Mouse (Mus musculus): Measurements from ENCODE around the gene Galnt17. TPM values are rescaled to one million over a fixed set of nuclear protein-coding genes. Genes with fewer than 3 reads are reported as not detected.

Galnt17 gene
- polyA plus RNA-seq, 1 experiment from 2014 or later: 0.08 TPM

DNA sequence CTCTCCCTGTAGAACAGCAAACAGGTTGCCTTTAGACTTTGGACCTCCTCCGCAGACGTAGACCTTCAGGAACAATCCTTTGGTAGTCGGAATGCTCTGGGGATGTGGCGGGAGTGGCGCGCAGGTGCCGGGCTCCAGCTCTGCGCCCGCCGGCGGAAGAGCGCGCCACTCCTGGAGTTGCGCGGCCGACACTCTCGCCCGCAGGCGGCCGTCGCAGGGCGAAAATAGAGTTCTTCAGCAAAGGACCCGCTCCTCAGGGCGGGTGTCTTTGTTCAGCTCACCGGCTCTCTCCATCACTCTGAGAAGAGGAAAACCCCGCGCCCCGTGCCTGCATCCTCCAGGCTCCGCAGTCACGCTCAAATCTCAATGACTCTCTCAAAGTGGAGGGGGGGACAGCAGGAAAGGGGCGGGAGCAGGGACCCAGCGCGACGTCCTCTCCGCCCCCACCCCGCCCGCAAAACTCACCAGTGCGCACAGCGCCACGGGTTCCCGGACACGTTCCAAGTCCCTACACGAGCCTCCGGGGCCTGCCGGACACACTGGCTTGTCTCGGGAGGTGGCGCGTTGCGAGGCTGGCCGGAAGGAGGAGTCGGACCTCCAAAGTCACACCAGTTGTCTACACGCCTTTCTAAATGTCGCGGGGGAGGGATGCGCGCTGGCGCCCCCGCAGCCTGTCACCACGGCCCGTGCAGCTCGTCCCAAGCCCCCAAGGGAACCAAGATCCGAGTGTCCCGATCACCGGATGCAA lies 1.2 kb downstream of the Galnt17 start:
- Histone ChIP-seq H3K36me3 (ENCODE audit: insufficient read depth, low read length) (no peaks in the 10 kb centered on the region), H3K9ac (replicated peaks; ENCODE audit: low read depth) (no peak overlapping the region), H3K4me3 (ENCODE audit: low read depth, low read length) (peak overlapping the region; percentile 48), H3K27ac (ENCODE audit: low read length) (no peak overlapping the region), H3K4me1 (ENCODE audit: insufficient read depth, low read depth, low read length) (no peaks in the 10 kb centered on the region), H3K27me3 (replicated peaks; ENCODE audit: insufficient read depth, low read length) (peaks cover 15% of the 10 kb centered on the region), H3K9me3 (ENCODE audit: low read length) (no peaks in the 10 kb centered on the region), H3K4me2 (replicated peaks; ENCODE audit: low read depth, low read length) (peak overlapping the region; percentile 77)
- TF ChIP-seq EP300 (IDR thresholded peaks at IDR 0.05) (no peak), CTCF (IDR thresholded peaks at IDR 0.05) (no peak)
- 1% methylated on average over 61 of the region's 64 CpGs for WGBS
- peak; percentile 12 for DNase-seq (ENCODE audit: low spot score)
- peak; percentile 54 for ATAC-seq

DNA sequence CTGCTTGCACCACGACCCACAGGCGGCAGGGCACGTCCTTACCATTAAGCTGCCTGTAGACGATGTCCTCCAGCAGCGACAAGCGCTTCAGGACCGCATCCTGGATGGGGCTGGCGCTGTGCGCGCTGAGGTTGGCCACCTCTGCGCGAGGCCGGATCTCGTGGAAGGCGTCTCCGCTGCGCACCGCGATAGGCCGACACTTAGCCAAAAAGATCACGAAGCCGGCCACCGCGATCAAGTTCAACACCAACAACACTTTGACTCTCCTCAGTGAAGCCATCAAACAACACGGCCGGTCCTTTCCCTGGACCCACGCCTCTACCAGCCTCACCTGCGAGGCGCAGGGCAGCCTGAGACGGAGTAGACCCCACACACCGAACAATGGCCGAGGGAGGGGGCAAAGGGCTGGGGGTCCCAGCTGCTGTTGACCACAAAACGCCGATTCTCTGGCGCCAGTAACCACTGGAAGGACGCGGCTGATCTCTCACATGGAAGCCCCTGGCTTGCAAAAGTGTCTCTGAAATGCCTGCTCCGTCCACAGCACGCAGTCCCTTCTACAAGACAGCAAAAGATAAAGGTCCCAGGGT lies 1.9 kb downstream of the Galnt17 start:
- H3K4me2 ChIP-seq (replicated peaks; ENCODE audit: low read depth, low read length): peak overlapping the region; percentile 77
- ATAC-seq (no peak), DNase-seq (ENCODE audit: low spot score) (no peak)
- WGBS: 1% methylated on average over 38 of the region's 39 CpGs
- peak overlapping the region; percentile 48 for H3K4me3 ChIP-seq (ENCODE audit: low read depth, low read length)
- no peak overlapping the region for H3K27ac ChIP-seq (ENCODE audit: low read length)
- peaks cover 15% of the 10 kb centered on the region for H3K27me3 ChIP-seq (replicated peaks; ENCODE audit: insufficient read depth, low read length)
- H3K9me3 ChIP-seq (ENCODE audit: low read length): no peaks in the 10 kb centered on the region
- H3K9ac ChIP-seq (replicated peaks; ENCODE audit: low read depth): no peak overlapping the region
- no peak for TF ChIP-seq EP300 (IDR thresholded peaks at IDR 0.05)
- no peak for TF ChIP-seq CTCF (IDR thresholded peaks at IDR 0.05)
- no peaks in the 10 kb centered on the region for H3K4me1 ChIP-seq (ENCODE audit: insufficient read depth, low read depth, low read length)
- no peaks in the 10 kb centered on the region for H3K36me3 ChIP-seq (ENCODE audit: insufficient read depth, low read length)

DNA sequence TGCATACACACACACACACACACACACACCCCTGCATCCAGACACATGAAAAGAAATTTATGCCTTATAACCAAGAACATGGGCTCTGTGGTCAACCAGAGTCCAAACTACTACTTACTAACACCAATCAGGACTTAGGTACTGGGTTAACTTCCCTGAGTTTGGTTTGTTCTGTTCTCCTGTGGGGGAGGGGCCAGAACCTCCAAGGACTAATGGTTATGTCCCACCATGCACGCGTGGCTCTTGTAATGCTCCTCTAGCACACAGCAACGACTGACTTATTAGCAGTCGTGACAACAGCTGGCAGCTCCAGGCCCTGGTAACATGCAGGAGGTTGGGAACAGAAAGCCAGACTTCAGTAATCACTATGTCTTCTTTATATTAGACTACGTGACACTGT lies 3.1 kb downstream of the Galnt17 start:
- H3K4me1 ChIP-seq (ENCODE audit: insufficient read depth, low read depth, low read length): no peaks in the 10 kb centered on the region
- H3K27me3 ChIP-seq (replicated peaks; ENCODE audit: insufficient read depth, low read length): peaks cover 15% of the 10 kb centered on the region
- H3K4me3 ChIP-seq (ENCODE audit: low read depth, low read length): no peak overlapping the region
- H3K27ac ChIP-seq (ENCODE audit: low read length): no peak overlapping the region
- H3K36me3 ChIP-seq (ENCODE audit: insufficient read depth, low read length): no peaks in the 10 kb centered on the region
- TF ChIP-seq EP300 (IDR thresholded peaks at IDR 0.05): no peak
- TF ChIP-seq CTCF (IDR thresholded peaks at IDR 0.05): no peak
- no peak for ATAC-seq
- H3K4me2 ChIP-seq (replicated peaks; ENCODE audit: low read depth, low read length): no peak overlapping the region
- WGBS: 41% methylated on average over 5 of the region's 5 CpGs
- no peak overlapping the region for H3K9ac ChIP-seq (replicated peaks; ENCODE audit: low read depth)
- no peaks in the 10 kb centered on the region for H3K9me3 ChIP-seq (ENCODE audit: low read length)
- DNase-seq (ENCODE audit: low spot score): no peak

DNA sequence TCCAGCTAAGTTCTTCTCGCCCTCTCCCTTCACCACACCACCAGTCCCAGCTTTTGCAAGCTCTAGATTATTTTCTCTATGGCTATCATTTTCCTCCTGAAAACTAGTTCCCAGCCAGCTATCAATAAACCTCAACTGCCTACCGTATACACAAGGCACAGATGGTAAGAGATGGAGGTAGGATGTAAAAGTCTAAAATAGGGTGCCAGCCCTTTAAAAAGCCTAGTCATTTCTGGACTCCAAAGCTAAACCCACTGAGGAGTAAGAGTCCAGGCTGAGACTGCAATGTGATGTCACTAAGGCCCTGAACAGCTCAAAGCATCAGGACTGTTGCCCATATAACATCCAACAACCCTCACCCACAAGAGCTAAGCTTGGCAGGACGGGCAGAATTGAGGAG lies 6.8 kb downstream of the Galnt17 start:
- TF ChIP-seq CTCF (IDR thresholded peaks at IDR 0.05) (no peak), EP300 (IDR thresholded peaks at IDR 0.05) (no peak)

DNA sequence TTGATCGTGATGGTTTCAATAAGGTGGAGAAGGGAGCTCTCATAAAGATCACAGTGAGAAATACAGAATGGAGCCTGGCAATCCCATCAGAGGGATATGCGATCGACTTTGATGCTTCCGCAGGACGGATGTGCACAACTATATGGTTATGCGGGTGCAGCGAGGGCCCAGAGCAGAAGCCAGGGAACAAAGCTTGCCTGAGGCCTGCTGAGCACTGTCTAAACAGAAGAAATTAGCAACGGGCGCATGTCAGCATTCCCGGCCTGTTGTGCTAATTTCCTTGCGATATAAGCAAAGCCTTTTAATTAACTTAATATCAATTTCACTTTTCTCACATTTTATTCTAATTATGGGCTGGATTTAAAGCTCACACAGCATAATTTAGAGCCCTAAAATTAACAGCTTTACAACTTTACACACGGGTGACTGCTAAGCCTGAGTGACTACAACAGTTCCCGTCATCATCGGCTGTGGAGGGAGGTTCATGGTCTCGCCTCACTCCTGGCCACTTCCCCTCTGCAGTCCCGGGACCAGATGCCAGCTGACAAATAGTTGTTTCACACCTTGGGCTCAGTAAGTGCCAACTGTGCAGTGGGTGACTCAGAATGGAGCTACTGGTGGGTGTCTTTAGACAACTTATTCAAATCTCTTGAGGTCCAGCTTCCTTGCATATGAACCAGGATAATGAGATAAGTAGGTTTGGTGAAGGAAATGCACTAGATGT lies 14.4 kb downstream of the Galnt17 start:
- Histone ChIP-seq H3K9me3 (ENCODE audit: low read length) (no peaks in the 10 kb centered on the region), H3K27me3 (replicated peaks; ENCODE audit: insufficient read depth, low read length) (no peaks in the 10 kb centered on the region), H3K4me1 (ENCODE audit: insufficient read depth, low read depth, low read length) (no peaks in the 10 kb centered on the region), H3K36me3 (ENCODE audit: insufficient read depth, low read length) (no peaks in the 10 kb centered on the region), H3K4me2 (replicated peaks; ENCODE audit: low read depth, low read length) (no peak overlapping the region), H3K27ac (ENCODE audit: low read length) (no peak overlapping the region), H3K4me3 (ENCODE audit: low read depth, low read length) (no peak overlapping the region), H3K9ac (replicated peaks; ENCODE audit: low read depth) (no peak overlapping the region)
- 86% methylated on average over 16 of the region's 16 CpGs for WGBS
- DNase-seq (ENCODE audit: low spot score): no peak
- ATAC-seq: no peak
- TF ChIP-seq CTCF (IDR thresholded peaks at IDR 0.05): no peak
- no peak for TF ChIP-seq EP300 (IDR thresholded peaks at IDR 0.05)

More for the DNA sequence above, 6.8 kb downstream of the Galnt17 start:
- Histone ChIP-seq H3K9ac (replicated peaks; ENCODE audit: low read depth) (no peak overlapping the region), H3K27me3 (replicated peaks; ENCODE audit: insufficient read depth, low read length) (peaks cover 7% of the 10 kb centered on the region; the same call in 1 of the 2 replicates), H3K36me3 (ENCODE audit: insufficient read depth, low read length) (no peaks in the 10 kb centered on the region), H3K4me2 (replicated peaks; ENCODE audit: low read depth, low read length) (no peak overlapping the region), H3K4me1 (ENCODE audit: insufficient read depth, low read depth, low read length) (no peaks in the 10 kb centered on the region), H3K9me3 (ENCODE audit: low read length) (no peaks in the 10 kb centered on the region), H3K27ac (ENCODE audit: low read length) (no peak overlapping the region), H3K4me3 (ENCODE audit: low read depth, low read length) (no peak overlapping the region)
- ATAC-seq (no peak), DNase-seq (ENCODE audit: low spot score) (no peak)
- WGBS: 91% methylated on average over 3 of the region's 3 CpGs

DNA sequence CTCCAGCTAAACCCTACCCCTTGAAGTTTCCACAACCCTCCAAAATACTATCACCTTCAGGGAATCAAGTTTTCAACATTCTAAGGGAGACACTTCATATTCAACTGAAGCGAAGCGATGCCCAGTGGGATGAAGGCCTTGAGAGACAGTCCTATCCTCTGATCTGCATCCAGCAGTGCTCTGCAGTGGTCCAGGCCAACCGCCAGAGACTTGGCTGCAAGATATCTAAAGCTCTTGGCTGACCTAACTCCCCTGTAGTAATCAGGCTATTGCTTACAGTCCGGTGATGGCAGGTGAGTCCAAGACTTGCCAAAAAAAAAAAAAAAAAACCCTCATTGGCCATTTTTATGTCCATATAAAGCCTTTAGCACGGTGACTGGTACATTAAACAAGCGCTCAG lies 21.2 kb downstream of the Galnt17 start:
- ATAC-seq: no peak
- H3K27me3 ChIP-seq (replicated peaks; ENCODE audit: insufficient read depth, low read length): no peaks in the 10 kb centered on the region
- no peaks in the 10 kb centered on the region for H3K4me1 ChIP-seq (ENCODE audit: insufficient read depth, low read depth, low read length)
- H3K27ac ChIP-seq (ENCODE audit: low read length): no peak overlapping the region
- TF ChIP-seq CTCF (IDR thresholded peaks at IDR 0.05): no peak
- no peak for TF ChIP-seq EP300 (IDR thresholded peaks at IDR 0.05)
- no peak for DNase-seq (ENCODE audit: low spot score)
- no peaks in the 10 kb centered on the region for H3K36me3 ChIP-seq (ENCODE audit: insufficient read depth, low read length)
- no peak overlapping the region for H3K4me3 ChIP-seq (ENCODE audit: low read depth, low read length)
- no peak overlapping the region for H3K9ac ChIP-seq (replicated peaks; ENCODE audit: low read depth)
- WGBS: 80% methylated on average over 6 of the region's 6 CpGs
- H3K9me3 ChIP-seq (ENCODE audit: low read length): no peaks in the 10 kb centered on the region
- H3K4me2 ChIP-seq (replicated peaks; ENCODE audit: low read depth, low read length): no peak overlapping the region
